Mouse (Mus musculus): Measurements from ENCODE around the gene Mas1. TPM values are rescaled to one million over a fixed set of nuclear protein-coding genes. Genes with fewer than 3 reads are reported as not detected.

The Mas1 gene
- total RNA-seq, 2 experiments from 2014 or later, result 14.6 to 16.6 TPM

DNA sequence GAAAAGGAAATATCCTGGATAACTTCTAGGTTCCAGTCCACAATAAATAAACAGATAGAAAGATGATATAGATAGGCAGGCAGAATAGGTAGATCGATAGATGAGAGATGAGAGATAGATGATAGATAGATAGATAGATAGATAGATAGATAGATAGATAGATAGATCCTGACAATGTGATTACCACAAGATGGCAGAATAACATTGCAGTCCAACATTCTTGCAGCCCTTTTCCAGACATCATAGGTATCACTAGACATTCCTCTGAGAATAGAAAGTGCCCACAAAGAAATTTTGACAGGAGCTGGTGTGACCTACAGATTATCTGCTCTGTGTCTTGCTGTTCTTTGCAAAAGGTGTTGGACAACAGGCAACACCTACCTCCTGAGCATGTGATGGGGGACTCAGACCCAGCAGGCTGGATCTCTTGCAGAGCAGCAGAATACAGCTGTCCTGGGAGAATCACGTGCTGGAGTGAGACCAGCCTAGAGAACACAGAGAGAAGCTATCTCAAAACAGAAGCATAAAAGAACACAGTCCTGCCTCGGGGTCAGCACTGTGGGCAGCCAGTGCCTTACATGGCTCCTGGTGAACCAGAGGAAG is 70.4 kb downstream of the Mas1 start:
- DNase-seq (ENCODE audit: extremely low spot score in 1 of 2, low spot score in 2 of 2), result no peak
- intact Hi-C loops (cut with DNase I), result loop anchor here (10.0 kb wide), 1 partner anchor 197 kb away; the partner anchor contains the start of gene Wtap

DNA sequence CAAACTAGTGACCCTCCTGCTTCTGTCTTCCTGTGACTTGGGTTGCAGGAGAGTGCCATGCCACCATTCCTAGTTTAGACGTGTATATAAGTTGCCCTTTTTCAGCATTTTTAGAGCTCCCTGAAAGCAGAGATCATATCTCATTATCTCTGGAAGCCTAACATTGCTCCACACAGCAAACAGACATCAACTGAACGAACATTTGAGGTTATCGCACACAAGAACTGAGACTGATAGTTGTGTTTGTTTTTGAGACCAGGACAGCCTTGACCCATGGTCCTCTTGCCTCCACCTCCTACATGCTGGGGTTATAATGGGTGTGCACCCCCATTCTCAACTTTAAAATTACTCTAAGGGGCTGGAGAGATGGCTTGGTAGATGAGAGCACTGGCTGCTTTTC is 71.3 kb downstream of the Mas1 start:
- intact Hi-C loops (cut with DNase I), result loop anchor here (10.0 kb wide), 1 partner anchor 198 kb away; the partner anchor contains the start of gene Wtap
- no peak for DNase-seq (ENCODE audit: extremely low spot score in 1 of 2, low spot score in 2 of 2)

DNA sequence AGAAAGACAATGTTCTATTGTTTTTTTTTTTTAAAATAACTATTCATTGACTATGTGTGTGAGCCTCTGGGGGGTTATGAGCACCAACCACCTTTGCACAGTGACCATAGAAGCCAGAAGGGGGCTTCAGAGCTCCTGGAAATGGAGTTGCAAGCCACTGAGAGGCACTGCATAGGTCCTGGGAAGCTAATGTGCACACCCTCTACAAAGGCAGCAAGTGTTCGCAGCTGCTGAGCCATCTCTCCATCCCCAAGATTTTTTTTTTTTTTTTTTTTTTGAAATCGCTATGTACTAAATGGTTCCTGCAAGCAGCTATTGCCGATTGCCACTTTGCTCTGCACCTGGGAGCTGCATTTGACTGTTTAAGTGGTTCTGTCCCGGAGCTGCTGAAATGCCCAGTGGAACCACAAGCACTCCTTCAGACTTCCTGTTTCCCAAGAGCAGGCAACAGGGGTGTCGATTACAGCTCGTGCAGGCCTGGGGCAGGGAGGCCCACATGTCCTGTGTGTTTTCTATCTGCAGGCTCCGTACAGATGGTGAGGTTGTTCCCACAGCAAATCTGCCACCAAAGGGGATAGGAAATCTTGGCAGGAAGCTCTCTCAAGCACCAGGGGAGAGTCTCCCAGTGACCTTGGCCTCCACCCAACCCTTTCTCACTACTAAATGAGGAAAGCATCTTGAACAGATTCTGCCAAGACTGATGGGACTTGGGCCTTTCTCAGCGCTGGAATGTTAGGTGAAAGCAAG is 74.1 kb downstream of the Mas1 start:
- intact Hi-C loops (cut with DNase I), result loop anchor here (10.0 kb wide), 1 partner anchor 201 kb away; the partner anchor contains the start of gene Wtap
- DNase-seq (ENCODE audit: extremely low spot score in 1 of 2, low spot score in 2 of 2), result peak in 1 of 2 experiments; percentile 77

DNA sequence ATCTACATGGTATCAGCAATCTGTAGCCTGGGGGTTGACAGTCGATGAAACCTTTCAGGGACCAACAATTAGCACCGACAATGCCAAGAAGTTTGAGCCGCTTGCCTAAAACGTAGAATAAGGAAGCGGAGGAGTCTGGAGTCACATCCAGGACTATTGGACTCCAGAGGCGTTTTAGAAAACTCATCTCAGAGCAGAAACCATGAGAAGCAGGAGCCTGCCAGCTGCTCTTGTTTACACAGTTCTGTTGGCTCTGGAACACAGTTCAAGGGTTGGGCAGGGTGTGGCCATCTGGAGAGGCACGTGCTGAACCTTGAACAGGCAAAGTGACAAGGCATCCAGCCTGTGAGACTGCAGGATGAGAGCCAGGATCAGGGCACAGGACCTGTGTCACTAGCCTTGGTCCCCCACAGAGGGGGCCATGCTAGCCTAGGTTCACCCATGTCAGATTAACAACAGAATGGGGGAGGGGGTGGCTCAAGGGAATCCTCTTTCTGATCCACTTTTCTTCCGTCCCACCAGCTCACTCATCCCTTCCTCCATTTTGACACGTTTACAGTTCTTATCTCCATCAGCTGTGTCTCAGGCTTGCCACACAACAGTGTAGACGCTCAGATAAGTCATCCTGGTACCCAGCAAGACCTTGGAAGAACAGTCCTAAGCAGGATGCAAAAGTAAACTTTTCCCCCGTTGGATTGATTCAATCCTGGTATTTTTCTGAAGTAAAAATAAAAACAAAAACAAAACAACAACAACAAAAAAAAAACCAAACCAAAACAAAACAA is 75.3 kb downstream of the Mas1 start:
- DNase-seq (ENCODE audit: extremely low spot score in 1 of 2, low spot score in 2 of 2), result peak in 1 of 2 experiments; percentile 48
- intact Hi-C loops (cut with DNase I), result loop anchor here (10.0 kb wide), 1 partner anchor 202 kb away; the partner anchor contains the start of gene Wtap

DNA sequence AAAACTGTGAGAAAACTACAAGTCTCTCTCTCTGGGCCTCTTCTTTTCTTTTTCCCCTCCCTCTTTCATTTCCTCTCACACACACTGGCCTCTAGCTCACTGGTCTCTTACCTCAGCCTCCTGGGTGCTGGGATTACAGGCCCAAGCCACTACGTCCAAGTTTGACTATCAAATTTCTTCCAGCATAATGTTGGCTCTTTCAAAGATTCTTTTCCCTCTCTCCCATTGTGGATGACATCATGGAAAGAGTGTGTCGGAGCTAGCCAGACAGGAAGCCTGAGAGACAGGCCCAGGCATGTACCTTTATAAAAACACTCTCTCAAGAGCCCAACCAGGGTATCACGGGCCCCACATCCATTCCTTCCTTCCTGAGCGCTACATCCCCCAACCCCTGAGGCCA is 76.5 kb downstream of the Mas1 start:
- intact Hi-C loops (cut with DNase I), result loop anchor here (10.0 kb wide), 1 partner anchor 203 kb away; the partner anchor contains the start of gene Wtap
- DNase-seq (ENCODE audit: extremely low spot score in 1 of 2, low spot score in 2 of 2), result no peak

DNA sequence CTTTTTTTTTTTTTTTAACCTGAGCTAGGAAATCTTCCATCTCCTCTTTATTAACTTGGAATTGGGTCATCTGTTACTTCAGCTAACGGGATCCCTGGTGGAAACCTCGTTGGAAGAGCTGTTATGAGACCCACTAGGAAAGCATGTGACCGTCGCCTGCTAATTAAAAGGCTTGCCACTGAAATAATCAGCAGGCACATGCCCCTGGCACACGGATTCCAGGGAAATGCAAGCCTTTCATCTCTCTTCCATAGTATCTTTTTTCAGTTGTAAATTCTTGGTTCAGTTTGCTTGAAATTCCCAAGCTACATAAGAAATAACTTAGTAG is 76.9 kb downstream of the Mas1 start:
- intact Hi-C loops (cut with DNase I), result loop anchor here (10.0 kb wide), 1 partner anchor 204 kb away; the partner anchor contains the start of gene Wtap
- no peak for DNase-seq (ENCODE audit: extremely low spot score in 1 of 2, low spot score in 2 of 2)

Small RNAs within 50 kb of the gene (microRNA-seq; reads per million reads assigned to microRNA genes)
- not detected for gene Gm24085

Other genes starting within 250 kb of the Mas1 start
- gene Slc22a1, start 192.3 kb downstream of the Mas1 start, total RNA-seq (2021), result 1 to 10 TPM; 2.2 to 2.7 TPM
- 10 to 100 TPM; 24.9 to 25.6 TPM for gene Igf2r, start 98.5 kb downstream of the Mas1 start, total RNA-seq (2021)
- gene Mrgprh, start 7.9 kb upstream of the Mas1 start, total RNA-seq (2021), result under 1 TPM in 1 of 2 experiments, not detected in 1; 0.28 TPM
- gene Pnldc1, start 42.1 kb upstream of the Mas1 start, total RNA-seq (2021), result 1 to 10 TPM; 2.0 to 2.3 TPM
- 100 to 1,000 TPM; 230 to 239 TPM for gene Tcp1, start 47.6 kb upstream of the Mas1 start, total RNA-seq (2021)
- 10 to 100 TPM; 48.1 to 54.4 TPM for gene Mrpl18, start 48.2 kb upstream of the Mas1 start, total RNA-seq (2021)
- 1 to 10 TPM; 2.0 to 3.5 TPM for gene Acat3, start 72.5 kb upstream of the Mas1 start, total RNA-seq (2021)
- gene Acat2, start 92.6 kb upstream of the Mas1 start, total RNA-seq (2021), result 100 to 1,000 TPM; 112 to 115 TPM
- 10 to 100 TPM; 63.3 to 65.8 TPM for gene Wtap, start 126.0 kb upstream of the Mas1 start, total RNA-seq (2021)
- gene Sod2, start 138.7 kb upstream of the Mas1 start, total RNA-seq (2021), result 100 to 1,000 TPM; 227 to 240 TPM
- under 1 TPM in 1 of 2 experiments, not detected in 1; 0.34 TPM for gene Gpr31b, start 184.2 kb upstream of the Mas1 start, total RNA-seq (2021)
- under 1 TPM; 0.28 to 0.71 TPM for gene Tcp10b, start 193.0 kb upstream of the Mas1 start, total RNA-seq (2021)